Mouse (Mus musculus): Measurements from ENCODE around the gene Pan3.

GRCm38 (mm10) chr5:147584648-147585047 lies 154.7 kb downstream of the Pan3 start:
- TF ChIP-seq EP300 (IDR thresholded peaks at IDR 0.05; ENCODE audit: low read depth): no peak
- TF ChIP-seq CTCF (IDR thresholded peaks at IDR 0.05; ENCODE audit: low read depth): no peak

All from heart, postnatal 0 days (tissue).